Mouse (Mus musculus) urinary bladder, adult 2 months (tissue): ENCODE data around the gene Usp2. TPM values are rescaled to one million over a fixed set of nuclear protein-coding genes. Genes with fewer than 3 reads are reported as not detected.

Source experiments
- DNase-seq: peaks from one replicate; pipeline ENCODE4 v3.0.0; 2022; ENCODE audit warnings: low spot score
- polyA plus RNA-seq: library from polyadenylated mRNA; depleted of rRNA; stranded (reverse); fragments of >200 nt; gene quantifications from 2 replicates; pipeline ENCODE4 v1.2.3, GENCODE M21; 2012

Gene Usp2
- polyA plus RNA-seq, 1 experiment: 5.8 TPM

- no peak for DNase-seq
Measured at GRCm38 (mm10) chr9:44046426-44046825, 20.4 kb upstream of the Usp2 start.

- DNase-seq: no peak
Measured at GRCm38 (mm10) chr9:44047071-44047470, 19.8 kb upstream of the Usp2 start.

GRCm38 (mm10) chr9:44047571-44048490, 19.0 kb upstream of the Usp2 start:
- DNase-seq: no peak

GRCm38 (mm10) chr9:44048541-44049380, 18.1 kb upstream of the Usp2 start:
- DNase-seq: no peak

- no peak for DNase-seq
Measured at GRCm38 (mm10) chr9:44049381-44050165, 17.2 kb upstream of the Usp2 start.

GRCm38 (mm10) chr9:44052855-44053254, 14.0 kb upstream of the Usp2 start:
- no peak for DNase-seq

GRCm38 (mm10) chr9:44053936-44054335, 12.9 kb upstream of the Usp2 start:
- DNase-seq: no peak

- no peak for DNase-seq
Measured at GRCm38 (mm10) chr9:44058606-44059005, 8.2 kb upstream of the Usp2 start.

GRCm38 (mm10) chr9:44065177-44065576, 1.6 kb upstream of the Usp2 start:
- no peak for DNase-seq

- DNase-seq: no peak
Measured at GRCm38 (mm10) chr9:44067241-44067959, 579 bp downstream of the Usp2 start.

GRCm38 (mm10) chr9:44067960-44068330, 1.1 kb downstream of the Usp2 start:
- DNase-seq: no peak

GRCm38 (mm10) chr9:44069252-44069651, 2.4 kb downstream of the Usp2 start:
- DNase-seq: no peak

- DNase-seq: no peak
Measured at GRCm38 (mm10) chr9:44070113-44070843, 3.5 kb downstream of the Usp2 start.

GRCm38 (mm10) chr9:44070844-44071231, 4.0 kb downstream of the Usp2 start:
- no peak for DNase-seq

- no peak for DNase-seq
Measured at GRCm38 (mm10) chr9:44071914-44072598, 5.2 kb downstream of the Usp2 start.

- no peak for DNase-seq
Measured at GRCm38 (mm10) chr9:44072599-44072915, 5.7 kb downstream of the Usp2 start.

- DNase-seq: no peak
Measured at GRCm38 (mm10) chr9:44073115-44073514, 6.3 kb downstream of the Usp2 start.

GRCm38 (mm10) chr9:44074395-44075275, 7.8 kb downstream of the Usp2 start:
- no peak for DNase-seq
